22 mouse cellular contexts compared by ENCODE assay signal in genomic region chr2:103067552-103068207, GRCm38 (mm10). TPM values are rescaled to one million over a fixed set of nuclear protein-coding genes. Genes with fewer than 3 reads are reported as not detected.
DNase-seq lines count a peak whose midpoint lies in the region; ATAC-seq and TF ChIP-seq lines count a peak whose summit lies in the region.
"Had no signal": no experiment of that assay in that cellular context is flagged by ENCODE, and none has a peak within 500 bp of the region (broad histone marks: within the 10 kb centered on the region; RNA-seq: fewer than 3 reads in every experiment).

No protein-coding gene starts in this region.

- no peaks in the 10 kb centered on the region for H3K36me3 ChIP-seq in kidney, adult 2 months (ENCODE audit: control insufficient read depth, insufficient read depth, low read length)
- H3K36me3 ChIP-seq in kidney, embryonic 15.5 days: no peaks in the 10 kb centered on the region
- no peaks in the 10 kb centered on the region for H3K36me3 ChIP-seq in kidney, postnatal 0 days (ENCODE audit: insufficient read depth, low read length)
- H3K36me3 ChIP-seq: embryonic facial prominence, embryonic 12.5 days; forebrain, embryonic 15.5 days had no signal

- H3K27ac ChIP-seq in kidney, adult 2 months (ENCODE audit: insufficient read depth, low read depth, low read length): no peak overlapping the region
- H3K27ac ChIP-seq in kidney, embryonic 15.5 days: no peak overlapping the region
- no peak overlapping the region for H3K27ac ChIP-seq in kidney, postnatal 0 days
- H3K27ac ChIP-seq: embryonic facial prominence, embryonic 10.5 days; embryonic facial prominence, embryonic 12.5 days; forebrain, embryonic 13.5 days; forebrain, embryonic 15.5 days had no signal

- TF ChIP-seq CTCF in kidney, adult 2 months (conservative IDR thresholded peaks at IDR 0.05; ENCODE audit: insufficient read depth, insufficient read length, low read depth, low read length): no peak
- no peak for TF ChIP-seq CTCF in kidney, postnatal 0 days (IDR thresholded peaks at IDR 0.05; ENCODE audit: low read depth)

- DNase-seq in kidney, adult 2 months: peak; percentile 36
- DNase-seq in kidney, adult 11 months: no peak
- no peak for DNase-seq in kidney, adult 18-20 months
- peak; percentile 13 for DNase-seq in kidney, postnatal 0 days (ENCODE audit: low spot score)
- no peak for DNase-seq in kidney, postnatal 4 days
- DNase-seq in layer of hippocampus, adult 18-20 months (ENCODE audit: low spot score in 2 of 2): no peak
- DNase-seq: adrenal gland, adult 8-10 months; adrenal gland, postnatal 14 days; adrenal gland, postnatal 36 days; B cell, adult 2 months; cerebellum, adult 11-12 months; cerebellum, adult 2 months; cerebellum, adult 9-10 months; cerebellum, postnatal 10 days; cerebellum, postnatal 25 days had no signal

- no peak overlapping the region for H3K4me2 ChIP-seq in kidney, embryonic 15.5 days
- H3K4me2 ChIP-seq in kidney, postnatal 0 days (ENCODE audit: low read length): no peak overlapping the region
- H3K4me2 ChIP-seq: embryonic facial prominence, embryonic 12.5 days; forebrain, embryonic 13.5 days; forebrain, embryonic 15.5 days had no signal

- no peak overlapping the region for H3K9ac ChIP-seq in kidney, embryonic 15.5 days
- H3K9ac ChIP-seq in kidney, postnatal 0 days (ENCODE audit: low read depth, low read length): no peak overlapping the region
- H3K9ac ChIP-seq: embryonic facial prominence, embryonic 12.5 days; forebrain, embryonic 13.5 days; forebrain, embryonic 15.5 days had no signal

- ATAC-seq in kidney, embryonic 15.5 days (replicated peaks; ENCODE audit: low FRiP score): 0 out of 2 replicates have a peak, but pooled peaks have one; percentile 67
- ATAC-seq in kidney, postnatal 0 days (replicated peaks; ENCODE audit: low FRiP score, low read depth): no peak
- ATAC-seq: activated CD4-positive, CD25-positive, alpha-beta regulatory T cell, adult 4 months; CD4-positive, CD25-positive, alpha-beta regulatory T cell, adult 4 months; forebrain, embryonic 13.5 days; forebrain, embryonic 15.5 days had no signal

- TF ChIP-seq POLR2A in kidney, adult 2 months (IDR thresholded peaks at IDR 0.05; ENCODE audit: low read depth, low read length): no peak

- WGBS in kidney, adult 2 months: 83% methylated on average over 2 of the region's 2 CpGs
- WGBS in kidney, embryonic 15.5 days: 85% methylated on average over 2 of the region's 2 CpGs
- 83% methylated on average over 2 of the region's 2 CpGs for whole genome bisulfite sequencing in kidney, postnatal 0 days

- no peaks in the 10 kb centered on the region for H3K27me3 ChIP-seq in kidney, adult 2 months (replicated peaks; ENCODE audit: control insufficient read depth, insufficient read depth, low read length)
- no peaks in the 10 kb centered on the region for H3K27me3 ChIP-seq in kidney, embryonic 15.5 days
- no peaks in the 10 kb centered on the region for H3K27me3 ChIP-seq in kidney, postnatal 0 days (ENCODE audit: insufficient read depth, low read length)
- H3K27me3 ChIP-seq: embryonic facial prominence, embryonic 12.5 days; forebrain, embryonic 13.5 days; forebrain, embryonic 15.5 days had no signal

- peaks cover 5% of the 10 kb centered on the region; the same call in 1 of the 2 replicates for H3K4me1 ChIP-seq in kidney, adult 2 months (ENCODE audit: control insufficient read depth, insufficient read depth, low read length)
- H3K4me1 ChIP-seq in kidney, embryonic 15.5 days: peaks cover 39% of the 10 kb centered on the region
- no peaks in the 10 kb centered on the region for H3K4me1 ChIP-seq in kidney, postnatal 0 days (replicated peaks; ENCODE audit: insufficient read depth, low read length)

- no peak overlapping the region for H3K4me3 ChIP-seq in kidney, adult 2 months (ENCODE audit: insufficient read depth, low read depth, low read length)
- no peak overlapping the region for H3K4me3 ChIP-seq in kidney, embryonic 15.5 days (replicated peaks)
- H3K4me3 ChIP-seq in kidney, postnatal 0 days (replicated peaks; ENCODE audit: low read depth, low read length): no peak overlapping the region
- H3K4me3 ChIP-seq: embryonic facial prominence, embryonic 10.5 days; embryonic facial prominence, embryonic 12.5 days; forebrain, embryonic 13.5 days; forebrain, embryonic 15.5 days had no signal

- no peaks in the 10 kb centered on the region for H3K9me3 ChIP-seq in kidney, embryonic 15.5 days (replicated peaks)
- H3K9me3 ChIP-seq in kidney, postnatal 0 days (replicated peaks; ENCODE audit: low read length): no peaks in the 10 kb centered on the region
- H3K9me3 ChIP-seq: embryonic facial prominence, embryonic 10.5 days; embryonic facial prominence, embryonic 12.5 days; forebrain, embryonic 13.5 days; forebrain, embryonic 15.5 days had no signal

RNA-seq across cellular contexts. Expression of gene Pdhx, which starts 5.6 kb away (rescaled TPM):
- polyA plus RNA-seq in kidney, adult 2 months (2012; rRNA removed): 27.9 and 37.2 TPM in 2 replicates
- polyA plus RNA-seq in kidney, embryonic 15.5 days (2015; fragmentation: Nextera tagmentation; extraction: Ambion mirVana): 43.0 and 45.0 TPM in 2 replicates
- 41.7 and 46.5 TPM in 2 replicates for polyA plus RNA-seq in kidney, postnatal 0 days (2015; fragmentation: Nextera tagmentation; extraction: Ambion mirVana)
- total RNA-seq in layer of hippocampus, adult 18-20 months (2021): 10 to 100 TPM; 51.5 to 54.6 TPM

RNA-seq across cellular contexts. Expression of gene Apip, which starts 5.8 kb away (rescaled TPM):
- 18.7 and 24.4 TPM in 2 replicates for polyA plus RNA-seq in kidney, adult 2 months (2012; rRNA removed)
- polyA plus RNA-seq in kidney, embryonic 15.5 days (2015; fragmentation: Nextera tagmentation; extraction: Ambion mirVana): 62.9 and 66.1 TPM in 2 replicates
- 56.0 and 56.9 TPM in 2 replicates for polyA plus RNA-seq in kidney, postnatal 0 days (2015; fragmentation: Nextera tagmentation; extraction: Ambion mirVana)
- 10 to 100 TPM; 17.9 to 19.3 TPM for total RNA-seq in layer of hippocampus, adult 18-20 months (2021)

Comparison
In these comparisons a context has a peak if more than half of its experiments do, and no peak if none do; other contexts are left out.
1. DNase-seq: peak in kidney, adult 2 months (single experiment) and kidney, postnatal 0 days (single experiment); none in kidney, adult 11 months (single experiment), kidney, adult 18-20 months (single experiment), kidney, postnatal 4 days (0 of 2) and layer of hippocampus, adult 18-20 months (0 of 2).